Mouse (Mus musculus): ENCODE data around the gene D6Ertd527e. TPM values are rescaled to one million over a fixed set of nuclear protein-coding genes. Genes with fewer than 3 reads are reported as not detected.
A peak's percentile ranks its signal among the peaks of the same experiment; 100 is the strongest.

D6Ertd527e gene
- total RNA-seq, 2 experiments from 2014 or later = not detected

DNA sequence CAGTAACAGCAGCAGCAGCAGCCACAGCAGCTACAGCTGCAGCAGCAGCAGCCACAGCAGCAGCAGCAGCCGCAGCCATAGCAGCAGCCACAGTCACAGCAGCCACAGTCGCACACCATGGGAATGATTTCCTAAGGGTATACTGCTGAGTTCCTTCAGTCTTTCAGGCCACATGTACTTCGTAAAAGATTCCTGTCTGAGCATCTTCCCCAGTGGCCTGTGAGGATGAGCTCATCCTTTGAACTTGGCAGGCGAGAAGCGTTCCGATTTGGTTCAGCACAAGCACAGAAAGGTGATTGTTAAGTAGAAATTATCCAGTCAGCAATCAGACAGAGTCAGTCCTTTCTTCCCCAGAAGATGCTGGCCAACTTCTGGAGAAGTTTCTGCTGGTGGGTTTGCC lies 7.6 kb downstream of the D6Ertd527e start:
- peak; percentile 40 for DNase-seq

DNA sequence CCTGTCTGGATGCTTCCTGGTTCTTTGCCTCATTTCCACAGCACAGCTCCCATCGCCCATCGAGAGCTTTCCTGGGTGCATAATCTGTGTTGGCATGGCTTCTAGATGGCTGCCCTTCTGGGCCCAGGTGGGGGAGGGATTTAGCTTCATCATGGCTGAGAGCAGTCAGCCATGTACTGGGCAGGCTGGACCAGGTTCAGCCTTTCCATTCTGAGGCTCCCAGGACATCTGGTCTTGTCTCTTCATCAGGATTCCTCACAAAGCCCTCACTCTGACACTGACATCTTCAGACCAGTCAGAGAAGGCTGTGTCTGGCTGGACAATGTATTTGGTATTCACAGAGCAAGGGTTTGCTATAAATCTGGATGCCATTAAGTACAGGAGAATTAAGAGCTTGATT lies 11.4 kb downstream of the D6Ertd527e start:
- DNase-seq = no peak

DNA sequence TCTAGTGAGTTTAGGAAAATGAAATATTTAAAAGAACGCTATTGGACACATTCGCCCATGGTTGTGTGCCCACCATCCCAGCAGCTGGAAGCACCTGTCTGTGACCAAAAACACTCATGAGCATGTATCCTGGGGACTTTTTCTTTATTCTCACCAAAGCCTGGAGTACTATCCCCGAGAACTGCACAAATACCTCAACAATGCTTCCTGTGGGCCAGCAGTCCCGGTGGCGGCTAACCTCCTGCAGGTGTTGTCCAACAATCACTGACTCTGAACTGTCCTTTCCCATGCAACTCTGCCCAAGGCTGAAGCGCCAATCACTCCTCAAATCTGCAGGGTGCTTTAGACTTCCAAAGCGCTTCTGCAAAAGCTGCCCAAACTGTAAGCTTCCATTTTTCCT lies 12.1 kb downstream of the D6Ertd527e start:
- DNase-seq = no peak

- no peak for DNase-seq
These were observed 14.7 kb downstream of the D6Ertd527e start for GRCm38 (mm10) chr6:87119066-87119837.

- no peak for DNase-seq
These were observed 15.4 kb downstream of the D6Ertd527e start for GRCm38 (mm10) chr6:87119975-87120374.

GRCm38 (mm10) chr6:87120661-87121060 lies 16.1 kb downstream of the D6Ertd527e start:
- DNase-seq = no peak

DNA sequence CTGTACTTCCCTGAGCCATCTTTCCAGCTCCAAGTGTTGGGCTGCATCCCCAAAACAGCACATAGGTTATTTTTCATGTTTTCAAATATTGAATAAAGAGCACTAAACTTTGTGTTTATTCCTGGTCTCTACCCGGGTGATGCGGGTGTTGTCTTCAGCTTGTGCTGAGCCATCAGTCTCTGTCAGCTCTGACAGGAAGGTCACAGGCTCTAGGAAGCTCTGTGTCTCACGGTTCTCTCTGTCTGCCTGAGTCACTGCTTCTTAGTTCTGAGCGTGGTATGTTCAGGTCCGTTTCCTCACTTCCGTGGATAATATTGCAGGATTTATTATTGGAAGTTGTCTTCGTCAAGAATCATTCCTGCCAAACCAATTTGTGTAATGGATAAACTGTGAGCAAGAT lies 17.4 kb downstream of the D6Ertd527e start:
- DNase-seq = no peak

- DNase-seq = no peak
These were observed 18.9 kb downstream of the D6Ertd527e start for GRCm38 (mm10) chr6:87123406-87123805.

DNA sequence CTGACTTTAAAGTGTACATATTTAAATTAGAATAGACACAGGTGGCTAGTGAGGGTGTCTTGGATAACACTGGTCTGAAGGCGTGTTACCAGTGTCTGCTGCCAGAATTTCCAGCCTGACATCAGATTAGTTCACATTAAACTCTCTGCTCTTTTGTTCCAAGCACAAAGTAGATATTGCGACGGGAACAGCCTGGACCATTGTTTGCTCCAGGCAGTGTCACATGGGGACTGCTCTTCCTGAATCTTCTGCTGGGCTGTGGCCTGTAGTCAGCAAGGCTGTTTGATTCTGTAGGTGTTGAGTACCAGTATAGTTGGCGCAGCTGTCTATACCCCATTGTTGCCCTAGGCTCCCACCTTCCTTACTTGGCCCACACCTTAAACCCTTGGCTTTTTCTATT lies 19.4 kb downstream of the D6Ertd527e start:
- no peak for DNase-seq

GRCm38 (mm10) chr6:87127049-87127753 lies 22.7 kb downstream of the D6Ertd527e start:
- no peak for DNase-seq

DNA sequence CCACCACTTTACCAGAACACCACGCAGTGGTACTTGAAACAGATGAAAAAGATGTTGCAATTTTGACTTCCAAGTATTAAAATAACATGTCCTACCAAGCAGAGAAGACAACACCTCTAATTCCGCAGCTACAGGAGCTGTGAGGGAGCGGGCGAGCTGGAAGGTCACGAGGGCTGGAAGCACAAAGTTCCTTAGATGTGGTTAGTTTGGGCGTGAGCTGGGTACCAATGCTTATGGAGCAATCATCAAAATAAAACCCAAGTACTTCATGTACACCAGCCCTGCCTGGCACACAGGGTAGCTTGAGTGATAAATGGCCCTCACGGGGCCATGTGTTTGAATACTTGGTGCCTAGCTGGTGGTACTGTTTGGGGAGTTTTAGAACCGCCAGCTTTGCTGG lies 25.3 kb downstream of the D6Ertd527e start:
- DNase-seq = no peak

- no peak for DNase-seq
These were observed 26.1 kb downstream of the D6Ertd527e start for GRCm38 (mm10) chr6:87130628-87131027.

DNA sequence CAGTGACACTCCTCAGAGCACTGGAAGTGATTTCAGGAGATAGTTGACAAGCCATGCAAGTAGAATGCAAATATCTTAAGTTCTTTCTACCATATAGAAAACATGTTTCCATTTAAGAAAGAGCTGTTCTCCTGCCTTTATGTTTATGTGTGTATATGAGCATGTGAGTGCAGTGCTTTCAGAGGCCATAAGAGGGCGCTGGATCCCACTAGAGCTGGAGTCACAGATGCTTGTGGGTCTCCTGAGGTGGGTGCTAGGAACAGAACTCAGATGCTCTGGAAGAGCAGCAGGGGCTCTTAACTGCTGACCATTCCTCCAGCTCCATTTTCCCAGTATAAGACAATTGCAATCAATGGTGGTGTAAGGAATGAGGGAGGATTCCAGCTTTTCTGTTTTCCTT lies 26.5 kb downstream of the D6Ertd527e start:
- no peak for DNase-seq

GRCm38 (mm10) chr6:87133520-87133919 lies 29.0 kb downstream of the D6Ertd527e start:
- DNase-seq = no peak

DNA sequence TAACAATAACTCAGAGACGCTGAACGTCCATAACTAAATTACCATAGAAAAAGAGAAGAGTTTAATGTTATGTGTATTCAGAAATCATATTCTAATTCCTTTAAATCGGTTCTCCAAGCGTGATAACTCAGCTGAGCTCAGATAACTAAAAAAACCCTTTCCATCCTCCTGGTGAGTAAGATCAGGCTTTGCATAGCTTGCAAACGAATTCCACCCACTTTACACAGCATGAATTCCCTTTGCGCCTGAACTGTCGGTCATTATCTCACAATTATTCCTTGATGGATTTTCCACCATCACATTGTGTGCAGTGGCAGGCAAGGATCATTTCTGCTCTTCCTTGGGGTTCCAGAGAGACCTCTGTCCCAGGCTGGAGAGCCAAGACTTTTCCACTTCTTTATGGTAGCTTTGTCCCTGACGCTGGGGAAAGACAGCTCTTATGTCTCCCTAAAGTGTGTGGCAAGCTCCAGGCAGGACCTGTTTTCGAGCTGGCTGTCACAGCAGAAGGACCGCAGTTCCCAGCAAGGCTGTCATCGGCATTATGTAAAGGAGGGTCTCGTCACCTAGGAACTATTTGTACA lies 29.5 kb downstream of the D6Ertd527e start:
- DNase-seq = no peak

DNA sequence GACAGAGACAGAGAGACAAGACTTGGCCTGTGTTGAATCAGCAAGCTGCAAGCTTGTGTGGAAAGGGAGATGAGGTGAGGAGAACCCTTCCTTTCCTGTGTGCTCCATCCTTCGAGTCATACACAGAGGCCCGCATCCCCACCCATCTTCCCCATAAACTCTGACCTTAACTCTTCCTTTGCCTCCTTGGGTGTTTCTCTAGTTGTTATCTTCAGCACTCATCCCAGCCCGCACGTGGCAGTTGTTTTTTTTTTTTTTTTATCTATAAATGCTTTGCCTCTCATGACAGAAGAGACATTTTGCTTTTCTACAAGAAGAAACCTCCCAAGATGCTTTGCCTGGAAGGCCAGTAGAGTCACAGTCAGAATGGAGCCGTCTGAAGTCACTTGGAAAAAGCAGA lies 33.9 kb downstream of the D6Ertd527e start:
- no peak for DNase-seq

DNA sequence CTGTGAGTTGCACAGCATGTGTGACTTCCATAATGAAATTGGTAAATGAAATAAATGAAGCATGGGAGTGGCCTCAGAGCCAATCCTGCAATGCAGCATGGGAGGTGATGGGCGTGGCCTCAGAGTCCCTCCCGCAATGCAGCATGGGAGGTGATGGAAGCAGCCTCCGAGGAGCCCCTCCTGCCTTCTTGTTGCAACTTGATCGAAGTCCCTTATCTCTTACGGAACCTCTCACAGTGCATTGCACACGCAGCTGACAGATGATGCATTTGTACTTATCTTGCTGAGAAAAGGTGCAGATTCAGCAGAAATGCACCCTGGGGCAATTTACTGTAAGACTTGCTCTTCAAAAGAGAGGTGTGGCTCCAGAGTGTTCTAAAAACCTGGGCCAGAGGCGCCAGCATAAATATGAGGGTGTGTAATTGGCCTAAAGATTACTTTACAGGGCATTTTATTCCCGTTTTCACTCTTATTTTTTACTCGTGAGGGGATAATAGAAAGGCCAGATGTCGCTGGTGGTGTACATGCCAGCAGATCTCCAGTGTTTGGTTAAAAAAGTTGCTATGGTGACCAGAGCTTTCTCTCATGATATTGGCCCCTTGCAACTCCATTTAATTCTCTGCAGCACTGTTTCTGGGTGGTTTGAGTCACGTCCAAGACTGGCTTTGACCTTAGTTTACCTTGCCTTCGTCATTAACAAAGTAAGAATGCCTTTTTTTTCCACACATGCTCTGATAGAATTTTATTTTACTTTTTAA lies 35.4 kb downstream of the D6Ertd527e start:
- DNase-seq = peak; percentile 36

- no peak for DNase-seq
These were observed 37.7 kb downstream of the D6Ertd527e start for GRCm38 (mm10) chr6:87142239-87142638.

DNA sequence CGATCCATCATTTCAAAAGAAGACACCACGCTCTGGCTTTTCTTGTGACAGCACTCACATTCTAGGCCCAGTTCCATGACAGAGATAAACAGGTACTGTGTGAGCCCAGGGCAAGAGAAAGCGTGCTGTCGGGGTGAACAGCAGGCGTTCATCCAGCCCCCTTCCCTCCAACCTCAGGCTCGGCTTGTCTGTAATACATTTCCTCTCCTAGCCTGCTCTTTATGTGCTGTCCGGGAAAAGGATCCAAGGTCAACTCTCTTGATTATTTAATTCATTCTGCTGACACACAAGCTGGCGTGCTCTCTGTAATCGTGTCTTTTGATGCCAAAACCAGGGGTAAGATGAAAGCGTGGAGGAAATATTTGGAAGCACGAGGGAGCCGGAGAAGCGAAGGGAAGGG lies 39.0 kb downstream of the D6Ertd527e start:
- no peak for DNase-seq

GRCm38 (mm10) chr6:87147921-87148320 lies 43.4 kb downstream of the D6Ertd527e start:
- DNase-seq = no peak

DNA sequence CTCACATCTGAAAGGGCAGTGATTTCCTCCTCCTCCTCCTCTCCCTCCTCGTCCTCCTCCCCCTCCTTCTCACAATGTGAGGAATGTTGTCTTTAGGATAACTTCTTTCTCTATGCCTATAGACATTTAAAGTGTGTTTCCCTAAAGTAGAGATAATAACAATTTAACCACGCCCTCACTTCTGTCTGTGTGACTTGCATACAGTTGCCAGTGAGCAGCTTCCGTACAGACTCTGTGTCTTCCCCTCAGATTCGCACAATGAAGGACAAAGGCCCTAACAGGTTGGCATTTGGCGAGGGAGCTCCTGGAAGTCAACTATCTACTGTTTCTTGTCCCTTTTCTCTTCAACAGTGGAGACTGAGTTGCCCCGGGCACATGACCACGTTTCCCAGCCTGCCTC lies 45.9 kb downstream of the D6Ertd527e start:
- no peak for DNase-seq

- no peak for DNase-seq
These were observed 46.9 kb downstream of the D6Ertd527e start for GRCm38 (mm10) chr6:87151427-87151826.

All from heart, postnatal 4 days (tissue).